Mouse (Mus musculus): ENCODE results near the gene Tff3.

Tff3 gene

DNA sequence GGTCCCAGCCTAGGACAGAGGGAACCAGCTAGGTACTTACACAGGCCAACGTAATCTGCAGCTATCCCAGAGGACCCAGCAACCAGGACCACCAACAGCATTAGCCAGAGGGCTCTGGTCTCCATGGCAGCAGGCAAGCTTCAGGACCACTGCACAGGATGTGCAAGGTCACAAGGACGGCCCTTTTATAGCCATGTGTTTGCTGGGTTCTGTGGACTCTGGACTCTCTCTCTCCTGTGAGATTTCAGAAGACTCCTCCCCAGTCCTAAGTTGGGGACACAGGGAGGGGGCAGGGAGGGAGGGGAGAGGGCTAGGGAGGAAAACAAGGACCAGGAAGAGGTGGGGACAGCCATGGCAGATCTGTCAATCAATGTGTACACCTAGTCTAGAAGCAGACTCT lies at the start of gene Tff3:
Tff3 (minus strand) TSS at position 195 of the 400 bp plus-strand sequence.
- DNase-seq = no peak

DNA sequence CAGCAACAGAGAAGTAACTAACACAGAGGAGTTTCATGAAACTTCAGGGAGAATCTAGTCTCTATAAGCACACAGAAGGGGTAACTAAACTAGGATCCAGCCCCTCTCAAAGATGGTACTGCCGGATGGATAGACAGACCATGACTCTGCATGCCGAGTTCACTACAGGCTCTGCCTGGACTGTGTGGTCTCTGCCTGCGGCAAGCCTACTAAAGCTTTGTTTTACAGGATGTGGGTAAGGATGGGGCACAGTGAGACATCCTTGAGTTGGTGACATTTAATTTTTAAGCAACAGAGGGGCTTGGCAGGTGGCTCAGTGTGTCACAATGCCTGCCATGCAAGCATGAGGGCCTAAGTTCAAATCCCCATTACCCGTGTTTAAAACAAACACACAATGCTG lies 46.9 kb upstream of the Tff3 start:
- no peak for DNase-seq

DNA sequence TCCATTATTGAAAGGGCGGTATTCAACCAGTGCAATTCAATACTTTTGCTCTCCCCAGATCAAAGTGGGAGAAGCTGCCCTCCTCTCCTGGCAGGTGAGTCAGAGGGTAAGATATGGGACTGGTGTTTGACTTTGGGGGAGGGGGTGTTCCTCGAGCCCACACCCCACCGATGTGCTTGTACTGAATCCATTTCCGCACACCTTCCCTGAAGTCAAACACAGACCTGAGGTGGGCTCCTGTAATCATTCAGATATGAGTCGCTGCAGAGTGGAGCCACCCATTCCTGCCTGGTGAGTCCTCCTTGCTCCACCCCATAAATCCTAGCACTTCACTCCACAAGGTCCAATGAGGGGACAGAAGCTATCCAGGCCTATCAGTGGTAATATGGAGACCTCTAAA lies 40.4 kb upstream of the Tff3 start:
- no peak for DNase-seq

DNA sequence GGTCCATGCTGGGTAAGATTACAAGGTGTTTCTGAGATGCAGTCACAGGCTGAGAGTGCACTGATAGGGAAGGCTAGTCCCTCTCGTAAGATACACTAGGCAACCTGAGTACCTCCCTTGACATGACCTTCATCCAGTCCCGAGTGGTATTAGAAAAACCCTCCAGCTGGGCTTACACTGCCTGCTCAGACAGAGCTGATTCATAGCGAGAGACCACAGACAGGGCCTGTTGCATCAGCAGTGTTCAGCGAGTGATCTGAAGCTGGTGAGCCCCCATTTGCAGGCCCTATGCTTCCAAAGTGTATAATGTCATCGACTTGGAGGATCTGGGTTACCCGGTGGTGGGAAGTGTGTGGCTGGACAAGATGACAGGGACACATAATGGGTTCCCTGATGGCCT lies 35.7 kb upstream of the Tff3 start, which contains the start of gene Tff1:
Tff1 (minus strand) TSS at position 151 of the 400 bp plus-strand sequence.
- DNase-seq = no peak

DNA sequence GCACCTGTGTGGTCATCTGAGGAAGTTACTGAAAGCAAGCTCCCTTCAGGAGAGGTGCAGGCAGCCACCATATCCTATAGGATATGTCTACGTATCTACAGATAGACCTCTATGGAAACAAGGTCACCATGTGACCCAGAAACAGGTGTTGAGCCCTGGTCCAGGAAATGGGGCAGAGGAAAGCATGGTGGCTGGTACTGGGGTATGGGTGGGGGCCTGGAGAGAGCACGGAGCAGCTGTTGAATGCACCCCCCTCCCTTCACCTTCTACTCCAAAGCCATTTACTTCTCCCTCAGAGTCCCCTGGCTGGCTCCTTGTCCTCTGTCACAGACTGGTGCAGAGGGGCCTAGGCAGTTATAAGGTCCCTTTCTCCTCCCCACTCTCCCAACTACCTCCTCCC lies 34.4 kb upstream of the Tff3 start:
- DNase-seq = no peak

DNA sequence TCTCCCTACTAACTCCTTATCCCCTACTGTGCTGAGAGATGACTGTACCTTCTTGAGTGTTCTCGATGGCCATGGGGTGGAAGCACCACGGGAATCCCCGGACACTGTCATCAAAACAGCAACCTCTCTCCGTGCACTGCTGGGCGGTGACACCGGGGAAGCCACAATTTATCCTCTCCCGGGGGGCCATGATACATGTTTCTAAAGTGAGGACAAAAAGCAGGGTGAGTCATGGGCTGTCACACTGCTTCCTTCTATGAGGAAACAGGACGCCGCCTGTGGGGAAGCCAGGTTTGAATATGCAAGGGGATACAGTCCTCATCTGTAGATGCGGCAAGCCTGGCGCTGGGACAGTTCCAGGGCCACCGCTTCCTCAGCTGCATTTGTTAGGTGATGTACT lies 33.2 kb upstream of the Tff3 start:
- DNase-seq = no peak

DNA sequence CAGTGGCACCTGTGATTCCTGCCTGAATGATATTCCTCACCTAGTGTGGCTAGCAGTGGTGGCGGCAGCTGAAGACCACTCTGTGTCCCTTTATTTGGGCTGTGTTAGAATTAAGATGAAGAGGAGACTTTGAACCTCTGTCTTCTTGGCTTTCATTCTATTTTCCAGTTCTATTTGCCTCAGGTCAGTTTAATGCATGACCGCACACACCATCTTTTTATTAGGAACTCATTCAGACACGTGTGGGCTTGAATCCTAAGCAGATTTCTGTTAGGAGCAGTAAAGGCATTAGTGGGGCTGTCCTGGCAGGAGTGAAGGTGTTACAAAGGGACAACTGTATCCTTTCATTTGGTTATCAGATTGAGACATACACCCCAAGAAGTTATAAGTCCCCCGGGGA lies 30.8 kb upstream of the Tff3 start:
- DNase-seq = no peak

DNA sequence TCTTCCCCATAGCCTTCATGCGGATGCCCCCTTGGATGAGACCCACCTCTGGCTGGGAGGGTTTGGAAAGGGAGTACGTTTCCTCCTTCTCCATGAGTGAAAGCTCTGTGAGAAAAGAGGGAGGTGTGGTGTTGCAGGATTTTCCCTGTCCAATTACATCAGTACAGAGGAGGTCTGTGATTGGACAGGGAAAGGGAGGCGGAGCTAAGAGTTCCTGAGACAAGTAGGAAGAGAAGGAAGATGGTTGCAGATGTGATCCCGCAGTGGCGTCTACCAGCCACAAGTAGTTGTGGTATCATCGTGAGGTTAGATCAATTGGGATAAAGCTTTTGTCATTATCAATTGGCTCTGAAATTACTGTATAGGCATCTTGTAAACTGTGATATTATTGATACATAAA lies 28.5 kb upstream of the Tff3 start:
- no peak for DNase-seq

DNA sequence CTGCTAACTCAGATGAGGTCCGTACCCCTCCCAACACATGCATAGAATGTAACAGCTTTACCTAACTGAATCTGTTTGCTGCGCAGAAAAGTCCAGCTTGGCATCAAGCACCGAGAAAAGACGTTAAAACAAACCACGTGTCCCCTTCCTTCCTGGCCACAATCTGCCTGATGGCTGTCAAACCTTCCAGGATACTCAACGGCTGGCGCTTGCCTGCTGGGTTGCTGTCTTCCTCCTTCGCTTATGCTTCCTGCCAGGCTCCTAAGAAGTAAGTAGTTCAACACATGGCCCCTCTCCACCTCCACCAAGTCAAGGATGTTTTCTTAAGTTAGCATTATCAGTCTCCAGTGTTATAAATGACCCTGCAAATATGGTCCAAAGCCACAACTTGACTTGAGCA lies 24.3 kb upstream of the Tff3 start:
- DNase-seq = no peak

DNA sequence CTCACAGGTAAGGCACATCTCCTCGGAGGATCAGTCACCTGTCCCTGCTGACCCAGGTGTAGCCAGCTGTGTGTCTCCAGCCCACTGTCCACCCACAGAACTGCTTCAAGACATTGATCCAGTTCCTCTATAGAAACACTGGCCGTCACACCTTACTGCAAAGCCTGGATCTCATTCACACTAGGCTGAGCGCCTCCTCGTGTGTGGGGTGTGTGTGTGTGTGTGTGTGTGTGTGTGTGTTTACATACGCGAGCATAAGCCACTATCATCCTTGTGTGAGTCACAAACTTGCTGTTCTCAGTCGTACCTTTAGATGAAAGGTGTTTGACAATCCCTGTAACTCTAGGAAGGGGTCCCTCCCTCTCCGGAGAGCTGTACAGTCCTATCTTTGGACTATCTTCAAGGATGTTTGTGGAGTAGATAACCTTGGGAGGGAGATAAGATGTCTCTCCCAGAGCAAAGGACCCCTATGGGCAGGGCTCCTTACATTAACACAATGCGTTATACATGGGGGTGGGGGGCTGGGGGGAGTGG lies 23.6 kb upstream of the Tff3 start:
- no peak for DNase-seq

DNA sequence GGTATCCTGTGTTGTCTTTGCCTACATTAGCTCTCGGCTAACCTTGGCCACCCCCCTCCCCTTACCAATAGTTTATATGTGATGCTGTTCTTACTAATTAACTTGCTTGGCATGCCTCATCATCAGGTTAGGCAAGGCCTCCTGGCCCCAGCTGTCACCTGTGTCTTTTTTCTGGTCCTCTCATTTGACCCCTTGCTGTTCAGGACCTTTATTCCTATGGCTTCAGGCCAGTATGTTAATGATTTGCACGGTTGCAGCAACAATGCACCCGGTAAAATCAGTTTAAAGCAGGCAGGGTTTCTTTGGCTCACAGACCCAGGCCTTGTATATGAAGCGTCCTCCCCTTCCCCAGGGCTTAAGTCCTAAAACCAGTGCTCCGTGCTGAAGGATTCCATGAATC lies 23.1 kb upstream of the Tff3 start:
- DNase-seq = no peak

DNA sequence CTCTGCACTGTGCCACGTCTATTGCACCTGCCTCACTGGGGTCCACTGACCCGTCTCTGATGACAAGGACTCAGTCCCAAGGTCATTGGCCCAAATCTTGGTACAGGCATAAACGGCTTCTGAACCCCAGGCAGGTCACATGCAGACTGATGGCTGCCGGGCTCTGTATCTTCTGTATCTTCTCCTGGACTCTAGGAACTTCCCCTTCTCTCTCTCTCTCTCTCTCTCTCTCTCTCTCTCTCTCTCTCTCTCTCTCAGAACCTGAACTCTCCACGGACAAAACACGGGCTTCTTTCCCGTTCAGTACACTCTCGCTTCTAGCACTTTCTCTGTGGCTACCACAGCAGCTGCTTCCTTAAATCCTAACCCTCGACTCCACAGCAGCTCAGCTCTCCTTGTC lies 16.6 kb upstream of the Tff3 start:
- no peak for DNase-seq

DNA sequence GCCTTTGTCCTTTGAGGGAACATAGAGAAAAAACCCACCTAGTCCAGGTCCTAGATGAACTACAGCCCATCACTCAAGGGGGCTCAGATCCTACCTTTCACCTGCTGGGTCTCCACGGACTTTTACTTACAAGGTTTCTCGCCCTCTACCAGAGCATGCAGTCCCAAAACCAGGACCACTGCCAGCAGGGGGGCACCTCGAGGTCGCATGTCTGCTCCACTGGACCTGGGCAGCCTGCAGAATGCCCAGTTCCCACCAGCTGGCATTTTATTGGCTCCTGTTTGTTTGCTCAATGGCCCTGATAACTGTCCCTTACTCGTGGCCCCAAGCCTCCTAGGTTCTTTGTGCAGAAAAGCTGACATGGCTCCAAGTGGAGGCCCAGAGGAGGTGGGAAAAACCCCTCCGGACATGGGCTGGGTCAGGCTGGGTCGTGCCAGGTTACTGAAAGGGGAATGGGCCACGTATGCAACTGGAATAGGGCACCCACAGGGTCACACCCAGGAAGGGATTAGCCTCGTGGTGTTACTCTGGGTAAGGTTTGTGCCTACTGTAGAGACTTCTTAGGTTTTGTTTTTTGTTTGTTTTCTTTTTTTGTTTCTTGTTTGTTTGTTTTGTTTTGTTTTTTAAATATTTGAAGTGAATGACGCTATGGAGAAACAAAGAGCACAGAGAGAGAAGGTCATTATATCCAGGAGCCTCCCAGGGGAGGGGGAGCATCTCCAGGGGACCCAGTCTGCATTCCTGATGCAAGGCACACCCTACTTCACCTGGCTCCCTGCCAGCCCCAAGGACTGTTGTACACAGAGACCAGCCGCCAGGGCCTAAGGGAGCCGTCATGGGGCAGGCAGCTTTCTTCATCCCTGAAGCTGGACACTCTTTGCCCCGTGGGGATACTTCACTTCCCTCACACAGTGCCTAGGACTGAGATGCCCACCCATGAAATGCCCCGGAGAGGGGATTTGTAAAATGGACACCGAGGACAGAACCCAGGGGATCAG lies 14.9 kb upstream of the Tff3 start, which contains the start of gene Tff2:
Tff2 (minus strand) TSS at position 243 of the 998 bp plus-strand sequence.
- peak; percentile 13 for DNase-seq

DNA sequence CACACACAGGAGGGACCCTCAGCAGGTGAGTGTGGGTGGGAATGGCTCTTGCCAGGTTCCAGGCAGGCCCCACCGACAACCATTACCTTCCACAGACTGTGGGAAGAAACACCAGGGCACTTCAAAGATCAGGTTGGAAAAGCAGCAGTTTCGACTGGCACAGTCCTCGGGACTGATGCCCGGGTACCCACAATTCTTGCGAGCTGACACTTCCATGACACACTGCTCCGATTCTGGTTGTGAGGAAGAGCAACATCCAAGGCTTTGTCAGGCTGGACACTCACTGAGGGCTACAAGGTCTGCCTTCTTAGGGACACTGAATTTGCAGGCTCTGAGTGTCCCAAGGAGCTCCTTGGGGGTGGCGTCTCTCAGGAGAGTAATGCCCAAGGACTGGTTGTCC lies 12.7 kb upstream of the Tff3 start:
- no peak for DNase-seq

DNA sequence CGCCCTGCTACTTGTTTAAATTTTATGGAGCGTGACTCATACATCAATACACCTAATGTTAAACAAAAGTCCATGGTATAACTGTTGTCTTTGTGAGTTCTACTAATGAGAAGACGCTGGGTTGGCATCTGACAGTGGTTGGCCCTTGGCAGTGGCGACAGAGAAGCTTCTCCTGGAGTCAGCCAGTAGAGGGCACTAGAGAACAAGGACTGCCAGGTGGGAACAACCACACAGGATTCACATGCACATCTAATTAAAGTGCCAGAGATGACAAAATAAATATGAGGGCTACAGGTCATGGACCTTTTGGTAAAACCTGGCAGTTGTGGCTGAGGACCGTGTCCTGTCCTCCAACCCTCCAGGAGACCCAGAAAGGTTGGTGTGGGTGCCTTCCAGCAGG lies 9.0 kb upstream of the Tff3 start:
- peak; percentile 73 for DNase-seq

DNA sequence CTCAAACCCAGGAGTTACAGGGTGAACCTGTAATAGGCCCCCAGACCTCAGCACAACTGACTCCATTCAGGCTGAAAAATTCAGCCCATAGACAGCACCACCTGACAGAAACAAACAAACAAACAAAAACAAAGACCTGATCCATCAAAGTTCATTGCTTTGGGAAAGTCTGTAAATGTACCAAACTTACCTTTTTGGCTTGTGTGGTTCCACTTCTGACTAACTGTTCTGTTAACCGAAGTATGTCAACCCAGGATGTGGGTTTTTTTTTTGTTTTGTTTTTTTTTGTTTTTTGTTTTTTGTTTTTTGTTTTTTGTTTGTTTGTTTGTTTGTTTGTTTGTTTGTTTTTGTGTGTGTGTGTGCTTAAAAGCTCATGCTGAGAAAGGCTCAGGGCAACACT lies 7.4 kb upstream of the Tff3 start:
- DNase-seq = no peak

DNA sequence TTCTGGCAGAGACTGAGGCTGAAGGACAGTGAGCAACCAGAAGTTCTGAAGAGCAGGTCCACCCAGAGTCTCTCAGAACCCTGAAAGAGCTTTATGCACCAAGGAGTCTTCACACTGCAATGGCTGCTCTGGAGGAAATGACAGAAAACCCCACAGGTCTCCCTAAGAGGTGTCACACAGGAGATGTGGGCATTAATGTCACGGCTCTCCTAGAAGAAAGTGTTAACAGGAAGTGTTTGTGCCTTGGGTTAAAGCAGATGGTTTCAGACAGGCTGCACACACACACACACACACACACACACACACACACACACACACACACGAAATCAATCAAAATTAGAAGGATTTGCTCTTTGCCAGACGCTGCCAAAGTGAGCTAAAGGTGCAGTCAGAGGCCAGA lies 6.8 kb upstream of the Tff3 start:
- no peak for DNase-seq

DNA sequence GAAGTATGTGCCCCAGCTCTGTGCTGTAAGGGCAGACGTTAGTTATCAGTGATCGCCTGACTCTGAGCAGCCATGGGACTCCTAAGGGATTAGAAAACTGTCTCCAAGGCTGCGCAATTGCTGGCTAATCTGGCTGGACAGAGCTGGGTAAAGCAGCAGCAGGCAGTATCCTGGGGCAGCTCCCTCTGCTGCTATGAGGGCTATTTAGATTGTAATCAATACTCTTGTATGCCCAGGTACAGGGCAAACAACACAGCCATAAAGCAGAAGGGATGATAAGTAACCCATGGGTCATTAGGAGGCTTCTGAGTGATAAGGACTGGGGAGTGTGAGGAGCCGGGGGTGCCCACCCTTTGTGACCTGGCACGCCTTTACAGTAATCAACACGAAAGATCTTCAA lies 5.5 kb upstream of the Tff3 start:
- DNase-seq = no peak

DNA sequence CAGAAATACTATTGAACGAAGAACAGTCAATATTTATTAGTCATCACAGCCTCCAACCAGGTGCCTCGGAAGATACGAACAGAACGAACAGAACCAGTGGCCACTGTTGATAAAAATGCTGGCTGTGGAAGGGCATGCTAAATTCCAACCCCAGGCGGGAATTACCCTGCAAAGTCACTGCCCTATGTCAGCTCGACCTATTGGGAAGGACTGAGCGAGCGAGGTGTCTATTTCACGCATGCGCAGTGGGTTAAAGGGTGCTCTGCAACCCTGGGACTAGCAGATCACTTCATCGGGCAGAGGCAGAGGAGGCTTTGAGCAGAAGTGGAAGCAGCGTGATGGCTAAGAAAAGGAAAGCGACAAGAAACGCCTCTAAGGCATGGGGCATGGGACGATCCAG lies 4.3 kb upstream of the Tff3 start:
- DNase-seq = no peak

DNA sequence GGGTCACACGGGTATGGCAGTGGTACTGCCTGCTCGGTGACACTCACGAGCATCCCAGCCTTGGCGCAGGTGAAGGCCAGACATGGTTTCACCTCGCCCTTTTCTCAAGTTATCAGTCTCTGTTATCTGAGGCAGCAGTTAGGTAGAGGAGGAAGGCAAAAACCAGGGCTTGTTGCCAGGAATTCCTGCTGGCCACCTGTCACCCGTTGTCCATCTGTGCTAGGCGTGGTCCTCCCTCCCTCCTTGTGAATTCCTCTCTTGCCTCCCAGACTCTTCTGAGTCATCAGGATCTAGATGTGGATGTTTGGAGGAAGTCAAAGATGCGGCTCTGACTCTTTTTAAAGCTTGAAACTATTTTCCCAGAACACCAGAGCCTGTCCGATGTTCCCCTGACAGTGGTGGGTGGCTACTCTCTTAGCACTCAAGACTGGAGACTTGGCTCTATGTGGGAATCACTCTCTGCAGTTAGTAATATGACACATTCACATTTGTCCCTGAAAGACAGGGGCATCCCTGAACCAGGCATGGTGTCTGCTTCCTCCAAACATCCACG lies 1.9 kb upstream of the Tff3 start:
- DNase-seq = no peak

DNA sequence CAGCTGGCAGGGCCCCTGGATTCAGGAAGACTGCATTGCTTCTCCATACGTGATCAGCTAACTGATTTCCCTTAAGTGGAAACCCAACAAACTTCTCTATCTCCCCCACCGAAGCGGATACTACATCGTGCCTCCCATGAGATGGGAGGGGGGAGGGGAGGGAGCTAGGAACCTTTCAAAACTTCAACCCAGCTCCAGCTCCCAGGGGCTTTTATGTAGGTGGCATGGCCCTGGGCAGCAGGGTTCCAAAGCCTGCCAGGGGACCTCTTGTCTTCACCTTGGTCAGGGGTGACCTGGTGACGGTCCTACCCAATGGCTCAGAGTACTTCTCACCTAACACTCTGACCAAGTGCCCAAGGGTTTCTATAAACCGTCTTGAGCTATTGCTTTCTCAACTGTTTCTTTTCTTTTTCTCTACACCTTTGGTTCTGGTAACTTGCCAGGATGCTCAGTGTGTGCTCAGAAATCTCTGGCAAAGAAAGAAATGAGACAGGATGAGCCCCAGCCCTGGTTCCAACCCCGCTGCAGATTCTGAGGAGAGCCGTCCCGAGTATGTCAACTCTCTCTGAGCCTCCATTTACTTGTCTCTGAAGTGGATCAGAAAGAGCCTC lies 633 bp downstream of the Tff3 start:
- no peak for DNase-seq

DNA sequence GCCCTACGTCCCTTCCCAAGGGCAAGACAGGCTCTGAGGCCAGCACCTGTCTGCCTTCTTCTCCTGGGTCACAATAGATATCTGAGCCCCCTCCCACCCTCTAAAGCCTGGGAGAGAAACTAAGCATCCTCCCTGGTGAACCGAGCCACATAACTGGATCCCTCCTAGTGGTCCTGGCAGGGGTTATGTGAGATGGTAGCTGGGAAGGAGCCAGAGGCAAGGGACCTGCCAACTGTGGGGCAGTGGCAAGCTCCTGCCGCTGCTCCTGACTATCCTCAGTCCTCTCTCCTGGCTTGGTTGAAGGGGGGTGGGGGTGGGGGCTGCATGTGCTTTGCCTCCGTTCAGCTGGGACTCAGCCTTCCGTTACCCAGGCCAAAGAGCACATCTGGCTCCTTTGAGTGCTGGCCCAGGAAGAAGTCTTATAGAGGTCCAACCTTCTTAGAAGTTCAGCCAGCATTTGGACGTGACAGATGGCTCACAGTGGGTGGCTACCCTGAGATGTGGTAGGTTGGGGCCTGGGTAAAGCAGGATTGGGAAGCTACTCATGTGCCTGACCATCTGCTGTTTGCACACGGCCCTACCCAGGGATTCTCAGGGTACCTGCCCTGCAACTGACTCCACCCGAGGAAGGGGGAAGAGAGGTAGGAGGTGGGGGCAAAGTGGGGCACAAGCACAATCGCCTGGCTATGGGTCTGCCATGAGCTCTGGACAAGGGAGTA lies 3.7 kb downstream of the Tff3 start:
- no peak for DNase-seq

DNA sequence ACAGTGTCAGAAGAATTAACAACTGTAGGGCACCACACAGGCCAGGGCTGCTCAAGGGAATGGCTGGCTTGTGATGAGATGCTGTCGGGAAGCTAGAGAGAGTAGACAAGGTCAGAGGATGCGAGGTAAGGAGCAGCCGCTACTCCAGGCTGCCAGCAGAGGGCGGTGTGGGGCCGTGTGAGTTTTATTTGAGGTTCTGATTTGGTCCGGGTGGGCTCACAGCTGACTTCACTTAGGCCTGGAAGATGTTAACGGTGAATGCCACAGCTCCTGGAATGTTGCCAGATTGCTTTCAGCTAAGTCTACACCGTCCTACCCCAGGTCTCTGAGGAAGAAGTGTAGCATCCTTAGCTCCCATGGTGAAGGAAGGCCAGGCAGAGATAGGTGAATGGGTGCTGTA lies 7.5 kb downstream of the Tff3 start:
- DNase-seq = peak; percentile 46
